Mouse (Mus musculus) lung, postnatal 14 days (tissue): ENCODE data around the gene Disc1.

Source experiments
- DNase-seq: peaks from one replicate; pipeline ENCODE4 v3.0.0; 2021

The Disc1 gene

GRCm38 (mm10) chr8:125130835-125131234, 76.8 kb downstream of the Disc1 start:
- no peak for DNase-seq

DNA sequence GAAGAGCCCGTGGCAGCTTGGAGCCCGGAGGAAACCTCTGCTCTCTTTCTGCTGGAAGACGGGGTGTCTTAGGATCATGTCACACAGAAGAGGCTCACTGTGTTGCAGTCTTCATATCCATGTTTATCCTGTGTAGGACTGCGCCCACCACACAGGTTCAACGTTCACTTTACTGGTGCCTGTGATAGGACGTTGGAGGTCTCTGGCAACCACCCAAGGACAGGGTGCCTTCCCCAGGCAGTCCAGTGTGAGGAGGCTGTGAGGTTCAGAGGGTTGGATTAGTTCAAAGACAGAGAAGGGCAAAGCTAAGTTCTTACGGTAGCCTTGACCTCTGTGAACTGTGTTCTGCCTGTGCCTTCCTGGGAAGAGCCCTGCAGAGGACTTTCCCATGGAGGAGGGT, 77.3 kb downstream of the Disc1 start:
- DNase-seq = no peak

DNA sequence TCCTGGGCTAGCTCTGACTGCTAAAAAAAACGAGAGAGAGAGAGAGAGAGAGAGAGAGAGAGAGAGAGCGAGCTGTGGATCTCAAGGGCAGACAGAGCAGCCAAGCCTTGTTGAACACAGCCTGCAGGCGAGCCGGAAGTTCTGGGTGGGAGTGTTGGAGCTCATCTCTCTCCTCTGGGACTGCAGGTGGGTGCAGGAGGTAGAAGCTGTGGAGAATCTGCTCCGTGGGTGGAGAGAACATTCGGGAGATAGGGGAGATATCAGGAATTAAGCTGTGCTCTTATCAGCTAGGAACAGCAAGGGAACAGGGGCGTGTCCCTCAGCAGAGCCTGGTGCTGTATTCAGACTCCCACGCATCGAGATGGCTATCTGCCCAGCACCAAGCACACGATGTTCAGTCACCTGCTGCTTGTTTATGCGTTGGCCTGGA, 79.7 kb downstream of the Disc1 start:
- peak; percentile 64 for DNase-seq

GRCm38 (mm10) chr8:125134876-125135275, 80.9 kb downstream of the Disc1 start:
- peak; percentile 7 for DNase-seq

DNA sequence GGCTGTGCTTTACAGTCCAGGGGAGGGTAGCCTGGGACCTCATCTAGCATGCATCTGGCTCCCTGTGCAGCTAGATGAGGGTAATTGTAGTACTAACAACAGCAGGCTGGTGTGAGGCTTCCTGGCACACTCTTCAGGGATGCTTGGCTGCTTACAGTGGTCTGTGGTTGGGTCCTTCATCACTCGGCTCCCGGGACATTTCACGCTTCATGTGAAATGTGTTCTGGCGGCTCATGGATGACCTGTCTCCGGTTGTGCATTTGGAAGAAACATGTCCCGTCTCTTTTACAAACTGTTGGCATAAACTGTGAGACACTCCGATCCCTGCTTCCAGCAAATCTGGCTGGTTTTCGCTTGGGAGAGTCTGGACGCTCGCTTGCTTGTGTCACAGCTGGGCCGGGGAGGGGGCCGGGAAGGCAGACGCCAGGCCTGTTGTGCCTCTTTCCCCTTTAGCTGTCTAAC, 85.7 kb downstream of the Disc1 start:
- DNase-seq = peak; percentile 24

DNA sequence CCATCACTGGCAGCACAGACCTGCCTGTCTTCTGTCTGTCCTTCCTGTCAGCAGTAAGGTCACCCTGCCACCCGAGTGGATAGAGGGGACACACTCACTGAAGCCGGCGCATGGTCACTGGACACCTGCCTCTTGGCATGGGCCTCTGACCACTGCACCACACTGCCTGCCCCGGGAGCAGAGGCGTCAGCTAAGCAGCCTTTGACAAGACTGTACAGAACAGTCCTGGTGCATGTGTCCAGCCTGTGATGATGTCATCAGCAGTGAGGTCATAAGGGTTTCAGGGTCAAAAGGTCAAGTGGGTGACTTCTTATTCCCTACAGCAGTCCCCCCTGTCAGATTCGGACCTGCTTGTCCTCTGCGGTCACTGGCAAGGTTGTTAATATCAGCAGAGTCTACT, 87.0 kb downstream of the Disc1 start:
- no peak for DNase-seq

GRCm38 (mm10) chr8:125156863-125157640, 103.1 kb downstream of the Disc1 start:
- DNase-seq = no peak

DNA sequence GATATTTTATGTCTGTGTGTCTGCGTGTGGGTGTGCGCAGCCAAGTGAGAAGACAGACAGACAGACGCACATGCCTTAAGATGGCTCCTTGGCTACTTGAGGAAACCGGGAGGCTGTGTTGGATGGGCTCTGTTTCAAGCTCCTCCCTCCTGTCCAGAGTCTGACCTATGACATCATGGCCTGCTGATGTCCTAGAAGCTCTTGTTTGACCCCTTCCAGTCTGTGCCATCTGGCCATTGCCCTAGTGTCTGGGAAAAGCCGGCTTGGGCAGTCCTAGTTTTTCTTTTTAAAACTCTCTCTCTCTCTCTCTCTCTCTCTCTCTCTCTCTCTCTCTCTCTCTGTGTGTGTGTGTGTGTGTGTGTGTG, 103.6 kb downstream of the Disc1 start:
- DNase-seq = no peak

DNA sequence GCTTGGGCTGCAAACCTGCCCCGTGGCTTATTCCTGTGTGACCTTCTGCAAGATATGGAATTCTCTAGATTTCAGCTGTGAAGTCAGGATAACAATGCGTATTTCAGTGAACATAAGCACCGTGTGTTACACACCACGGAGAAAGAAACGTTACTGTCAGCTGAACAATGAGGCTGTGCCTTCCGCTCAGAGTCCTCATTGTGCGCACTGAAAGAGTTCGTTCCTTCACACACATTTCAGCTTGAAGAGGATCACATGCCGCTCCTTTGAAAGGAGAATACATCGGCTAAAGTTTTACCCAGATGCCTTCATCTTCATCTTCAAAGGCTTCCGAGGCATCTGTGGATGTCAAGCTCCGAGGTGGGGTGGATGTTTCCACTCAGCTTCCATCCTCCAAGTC, 105.4 kb downstream of the Disc1 start:
- no peak for DNase-seq

GRCm38 (mm10) chr8:125163491-125163890, 109.5 kb downstream of the Disc1 start:
- DNase-seq = no peak

GRCm38 (mm10) chr8:125163906-125164305, 109.9 kb downstream of the Disc1 start:
- no peak for DNase-seq

GRCm38 (mm10) chr8:125165505-125166446, 111.8 kb downstream of the Disc1 start:
- DNase-seq = peak; percentile 75

DNA sequence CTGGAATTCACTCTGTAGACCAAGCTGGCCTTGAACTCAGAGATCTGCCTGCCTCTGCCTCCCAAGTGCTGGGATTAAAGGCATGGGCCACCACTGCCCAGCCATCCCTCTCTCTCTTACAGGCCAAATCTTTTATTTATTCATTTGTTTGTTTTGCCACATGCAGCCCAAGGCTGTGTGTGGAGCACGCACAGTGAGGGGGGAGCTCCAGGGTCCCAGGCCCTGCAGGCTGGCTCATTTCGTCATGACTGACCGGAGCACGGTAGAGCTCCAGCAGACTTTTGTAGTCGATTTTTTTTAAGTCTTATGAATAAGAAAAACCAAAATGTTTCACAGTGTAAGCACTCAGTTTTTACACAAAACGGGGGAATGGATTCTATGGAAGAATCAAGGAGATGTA, 112.5 kb downstream of the Disc1 start:
- no peak for DNase-seq

- no peak for DNase-seq
Observed at GRCm38 (mm10) chr8:125166988-125167387, 113.0 kb downstream of the Disc1 start.

DNA sequence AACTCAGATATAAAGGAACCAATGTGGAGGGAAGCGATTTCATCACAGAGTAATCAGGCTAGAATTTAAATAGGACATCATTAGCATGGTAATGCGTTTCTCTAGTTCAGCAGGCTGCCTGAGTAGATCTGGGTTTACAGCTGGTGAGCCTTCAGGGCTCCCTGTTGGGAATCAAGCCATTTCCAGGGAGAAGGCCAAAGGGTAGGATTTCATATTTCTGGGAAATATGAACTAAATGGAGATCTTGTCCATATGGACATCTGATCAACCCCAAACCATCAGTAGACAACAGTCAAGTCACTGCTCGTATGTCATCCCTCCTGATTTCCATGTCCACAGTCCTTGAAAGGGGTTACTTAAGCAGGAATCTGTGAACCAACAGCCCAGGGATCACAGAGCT, 115.6 kb downstream of the Disc1 start:
- DNase-seq = no peak

- no peak for DNase-seq
Observed at GRCm38 (mm10) chr8:125171531-125171930, 117.5 kb downstream of the Disc1 start.

DNA sequence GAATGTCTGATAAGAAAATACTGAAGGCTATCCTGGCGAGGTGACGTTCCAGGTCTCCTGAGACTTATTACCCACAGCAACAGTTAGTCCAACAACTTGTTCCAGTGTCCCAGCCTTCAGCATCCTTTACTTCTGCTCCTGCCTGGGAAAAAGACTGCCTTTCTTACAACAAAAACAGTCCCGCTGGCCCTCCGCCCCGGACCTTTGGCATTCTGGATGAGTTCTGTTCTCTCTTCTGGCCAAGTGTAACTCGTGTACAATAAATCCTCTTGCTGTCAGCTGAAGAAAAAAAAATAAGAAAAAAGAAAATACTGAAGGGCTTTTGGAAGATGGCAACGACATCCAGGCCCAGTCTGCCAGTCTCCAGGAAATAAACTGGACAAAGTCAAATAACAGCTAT, 120.2 kb downstream of the Disc1 start:
- peak; percentile 73 for DNase-seq

DNA sequence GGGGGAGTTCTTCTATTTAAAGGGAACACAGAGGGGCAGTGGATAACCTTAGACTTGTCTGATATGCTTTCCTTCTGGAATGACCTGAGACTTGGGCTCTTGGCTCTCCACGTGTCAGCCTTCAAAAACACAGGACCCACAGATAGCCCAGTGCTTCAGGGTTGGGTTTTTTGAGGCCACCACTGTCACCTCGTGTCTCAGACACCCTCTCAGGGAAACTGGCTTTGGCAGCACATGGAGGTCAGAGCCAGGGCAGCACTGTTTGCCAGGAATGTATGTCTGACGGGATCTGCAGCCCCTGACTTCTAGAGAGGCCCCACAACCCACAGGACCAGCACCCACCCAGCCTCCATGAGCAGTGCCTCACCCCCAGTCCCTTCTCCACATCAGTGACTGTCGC, 120.9 kb downstream of the Disc1 start:
- peak; percentile 62 for DNase-seq

GRCm38 (mm10) chr8:125175661-125176060, 121.7 kb downstream of the Disc1 start:
- peak; percentile 46 for DNase-seq

DNA sequence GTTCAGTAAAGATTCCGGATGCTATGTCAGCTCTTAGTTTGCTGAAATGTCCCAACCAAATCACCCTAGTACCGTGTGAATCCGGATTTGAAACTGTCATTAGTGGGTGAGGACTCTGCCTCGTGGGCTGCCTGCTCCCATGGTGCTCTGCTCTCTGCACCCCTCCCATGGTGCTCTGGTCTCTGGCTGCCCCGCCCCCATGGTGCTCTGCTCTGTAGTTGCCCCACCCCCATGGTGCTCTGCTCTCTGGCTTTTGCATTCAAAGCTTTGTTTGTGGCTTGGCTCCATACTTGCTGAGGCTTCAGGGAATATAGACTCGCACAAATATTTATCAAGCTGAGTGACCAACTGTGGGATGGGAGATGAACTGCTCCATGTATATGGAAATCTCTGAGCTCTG, 123.1 kb downstream of the Disc1 start:
- DNase-seq = no peak

- no peak for DNase-seq
Observed at GRCm38 (mm10) chr8:125177958-125178357, 124.0 kb downstream of the Disc1 start.

DNA sequence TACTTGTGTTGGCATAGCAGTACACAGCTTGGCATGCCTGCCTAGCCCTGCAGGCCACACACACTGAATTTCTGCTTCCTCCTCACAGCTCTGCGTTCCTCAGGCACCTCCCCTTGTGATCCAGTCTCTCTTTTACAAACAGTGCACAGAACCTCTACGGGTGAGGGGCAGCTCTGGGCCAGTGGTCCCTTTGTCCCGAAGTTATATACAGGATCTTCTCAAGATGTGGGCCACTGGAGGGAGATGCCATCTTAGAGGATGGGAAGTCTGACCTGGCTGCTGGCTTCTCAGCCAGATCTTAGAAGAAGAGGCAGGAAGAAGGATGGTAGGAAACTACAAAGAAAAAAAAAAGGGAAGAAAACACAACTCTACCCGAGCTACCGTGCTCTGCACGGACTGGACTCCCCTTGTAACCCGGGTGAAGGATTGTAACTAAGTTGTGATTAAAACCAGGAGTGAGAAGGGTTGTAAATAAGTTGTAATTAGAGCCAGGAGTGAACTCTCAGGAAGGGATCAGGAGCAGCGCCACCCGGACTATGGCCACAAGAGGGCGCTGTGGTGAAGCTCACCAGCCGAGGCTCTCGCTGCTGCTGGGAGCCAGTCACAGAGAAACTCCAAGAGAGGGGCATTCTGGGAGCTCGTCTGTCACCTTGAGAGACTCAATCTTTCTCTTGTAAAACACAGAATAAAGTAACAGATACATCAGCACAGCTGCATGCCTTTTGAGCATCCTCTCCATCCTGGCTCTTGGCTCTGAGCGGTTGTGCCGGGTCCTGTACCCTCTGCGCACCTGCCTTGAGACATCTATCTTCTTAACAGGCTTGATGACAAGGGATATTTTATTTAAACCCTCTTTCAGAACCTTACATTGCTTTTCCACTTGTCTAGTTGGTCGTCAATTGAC, 129.8 kb downstream of the Disc1 start:
- peak; percentile 92 for DNase-seq

DNA sequence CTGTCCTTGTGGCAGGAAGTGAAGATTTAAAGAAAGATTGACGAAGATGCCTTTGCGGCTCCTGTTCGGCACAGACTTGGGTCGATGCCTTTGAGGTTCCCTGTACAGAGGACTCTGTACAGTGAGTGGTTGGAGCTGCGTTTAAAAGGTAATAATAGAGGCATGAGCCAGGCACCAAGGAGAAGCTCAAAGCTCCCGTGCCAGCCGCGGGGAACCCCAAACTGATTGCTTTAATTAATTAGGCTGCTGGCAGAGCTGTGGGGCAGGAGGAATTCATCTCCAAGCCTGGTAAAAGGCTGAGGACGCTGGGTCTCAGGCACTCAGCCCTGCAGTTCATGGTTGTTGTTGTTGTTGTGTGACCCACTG, 130.4 kb downstream of the Disc1 start:
- DNase-seq = no peak
